Mouse (Mus musculus) forebrain, embryonic 11.5 days (tissue): ENCODE measurements around the gene Hist1h4i. TPM values are rescaled to one million over a fixed set of nuclear protein-coding genes. Genes with fewer than 3 reads are reported as not detected.

Experiments used
- microRNA-seq: library from miRNA; unstranded; fragments of <30 nt; microRNA quantifications from one replicate; pipeline ENCODE4, GENCODE M21; 2016; ENCODE audit not compliant: insufficient number of aligned reads
- polyA plus RNA-seq: library from polyadenylated mRNA; unstranded; fragments of >200 nt; fragmentation: Nextera tagmentation; extraction: Ambion mirVana; gene quantifications from 2 replicates; pipeline ENCODE4 v1.2.1, GENCODE M21; 2014

Gene Hist1h4i
- polyA plus RNA-seq, 1 experiment from 2014 or later: 52.1 TPM

Small RNAs within 50 kb of the gene (microRNA-seq; reads per million reads assigned to microRNA genes)
- gene Gm26300 (not detected), gene Gm44390 (not detected), gene Gm44486 (not detected)

Other genes starting within 250 kb of the Hist1h4i start
- 23.8 and 25.3 TPM in 2 replicates for gene Hist1h2bq, start 231.2 kb downstream of the Hist1h4i start, polyA plus RNA-seq
- not detected in 2 replicates for gene Hist1h2ao, start 230.9 kb downstream of the Hist1h4i start, polyA plus RNA-seq
- not detected in 2 replicates for gene Hist1h4m, start 229.6 kb downstream of the Hist1h4i start, polyA plus RNA-seq
- gene Hist1h4n, start 209.2 kb downstream of the Hist1h4i start, polyA plus RNA-seq: 14.3 and 14.6 TPM in 2 replicates
- gene Hist1h2ap, start 207.9 kb downstream of the Hist1h4i start, polyA plus RNA-seq: 5,982 and 6,086 TPM in 2 replicates
- 22.4 and 27.2 TPM in 2 replicates for gene Hist1h2br, start 207.6 kb downstream of the Hist1h4i start, polyA plus RNA-seq
- gene Zfp184, start 96.3 kb downstream of the Hist1h4i start, polyA plus RNA-seq: 25.9 and 27.5 TPM in 2 replicates
- gene Pom121l2, start 60.2 kb downstream of the Hist1h4i start, polyA plus RNA-seq: 0.12 TPM in 1 of 2 replicates, not detected in the other
- 0.37 TPM in 1 of 2 replicates, not detected in the other for gene Prss16, start 31.6 kb downstream of the Hist1h4i start, polyA plus RNA-seq
- gene Hist1h2ah, start 5.8 kb downstream of the Hist1h4i start, polyA plus RNA-seq: 5.6 TPM in 1 of 2 replicates, not detected in the other
- gene Hist1h2bk, start 5.5 kb downstream of the Hist1h4i start, polyA plus RNA-seq: 5.4 and 11.9 TPM in 2 replicates
- 64.5 and 67.2 TPM in 2 replicates for gene Hist1h2ag, start 1.6 kb upstream of the Hist1h4i start, polyA plus RNA-seq
- 9.6 and 11.7 TPM in 2 replicates for gene Hist1h2bj, start 1.9 kb upstream of the Hist1h4i start, polyA plus RNA-seq
- gene Vmn1r188, start 43.1 kb upstream of the Hist1h4i start, polyA plus RNA-seq: not detected in 2 replicates
- not detected in 2 replicates for gene Vmn1r189, start 64.5 kb upstream of the Hist1h4i start, polyA plus RNA-seq
- not detected in 2 replicates for gene Vmn1r191, start 142.6 kb upstream of the Hist1h4i start, polyA plus RNA-seq
- gene Vmn1r192, start 149.8 kb upstream of the Hist1h4i start, polyA plus RNA-seq: not detected in 2 replicates
- not detected in 2 replicates for gene Vmn1r193, start 181.8 kb upstream of the Hist1h4i start, polyA plus RNA-seq
- gene Vmn1r194, start 202.9 kb upstream of the Hist1h4i start, polyA plus RNA-seq: not detected in 2 replicates
- gene Vmn1r195, start 229.2 kb upstream of the Hist1h4i start, polyA plus RNA-seq: not detected in 2 replicates
- not detected in 2 replicates for gene Vmn1r196, start 248.6 kb upstream of the Hist1h4i start, polyA plus RNA-seq